Mouse (Mus musculus): Measurements from ENCODE around the gene Olfr639. TPM values are rescaled to one million over a fixed set of nuclear protein-coding genes. Genes with fewer than 3 reads are reported as not detected.
"Not testable (repeated sequence)": the region's sequence is repeated elsewhere in the genome, so short reads cannot be mapped to it uniquely, and the experiment has no call there.

Gene Olfr639
- polyA plus RNA-seq (2017; shearing (Covaris generic)), result under 1 TPM in 1 of 2 experiments, not detected in 1; 0.08 TPM

DNA sequence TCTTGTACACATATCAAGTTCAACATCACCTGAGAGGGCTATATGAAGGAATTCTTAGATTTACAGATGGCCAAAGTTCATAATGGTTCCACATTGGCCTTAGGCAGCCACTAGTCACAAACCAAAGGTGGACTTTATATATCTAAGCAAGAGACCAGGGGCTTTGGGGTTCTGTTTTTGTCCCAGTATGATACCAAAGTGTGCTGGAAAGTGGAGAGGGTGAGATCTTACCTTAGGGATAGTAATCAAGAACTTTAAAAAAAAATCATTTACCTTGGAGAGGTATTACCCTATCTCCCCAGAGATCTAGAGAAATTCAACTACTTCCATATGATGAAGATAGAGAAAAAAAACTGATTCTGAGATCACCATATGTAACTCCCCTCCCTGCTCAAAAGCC lies at the start of gene Olfr639:
Gene Olfr639, minus strand, starts transcription at position 101 of the 400 bp plus-strand sequence.
- no peak for ATAC-seq

DNA sequence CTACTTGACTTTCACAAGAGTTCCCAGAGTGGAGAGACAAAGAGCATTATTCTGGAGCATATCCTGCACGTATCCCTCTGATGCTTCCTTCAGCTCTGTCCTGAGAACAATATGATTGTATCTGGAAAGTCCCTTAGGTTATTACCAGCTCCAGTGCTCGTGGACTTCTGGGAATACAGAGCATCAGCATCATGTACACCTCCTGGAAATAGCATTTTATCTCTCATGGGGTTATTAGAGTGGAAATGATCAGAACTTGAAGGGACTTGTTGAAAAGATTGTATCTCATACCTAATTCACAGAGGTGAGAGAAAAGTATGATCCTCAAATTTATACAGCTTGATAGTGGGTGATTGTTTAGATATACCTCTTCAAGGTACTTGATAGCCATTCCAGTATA lies 44.2 kb upstream of the Olfr639 start, which contains the start of gene 4930516K23Rik:
Gene 4930516K23Rik, minus strand, starts transcription at position 101 of the 400 bp plus-strand sequence.
- no peak for ATAC-seq

DNA sequence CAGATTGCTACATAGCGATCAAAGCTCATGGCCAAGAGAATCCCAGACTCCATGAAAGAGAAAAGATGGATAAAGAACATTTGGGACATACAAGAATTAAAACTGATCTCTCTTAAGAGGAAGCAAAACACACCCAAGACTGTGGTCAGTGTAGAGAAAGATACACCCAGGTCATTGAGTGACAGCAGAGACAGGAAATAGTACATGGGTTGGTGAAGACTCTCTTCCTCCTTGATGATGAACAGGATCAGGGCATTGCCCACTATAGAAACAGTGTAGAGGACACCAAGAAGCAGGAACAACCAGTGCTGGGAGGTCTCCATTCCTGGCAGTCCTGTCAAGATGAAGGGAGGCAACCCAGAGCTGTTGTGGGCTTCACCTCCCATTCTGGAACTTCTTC lies 42.1 kb upstream of the Olfr639 start:
- ATAC-seq, result no peak

DNA sequence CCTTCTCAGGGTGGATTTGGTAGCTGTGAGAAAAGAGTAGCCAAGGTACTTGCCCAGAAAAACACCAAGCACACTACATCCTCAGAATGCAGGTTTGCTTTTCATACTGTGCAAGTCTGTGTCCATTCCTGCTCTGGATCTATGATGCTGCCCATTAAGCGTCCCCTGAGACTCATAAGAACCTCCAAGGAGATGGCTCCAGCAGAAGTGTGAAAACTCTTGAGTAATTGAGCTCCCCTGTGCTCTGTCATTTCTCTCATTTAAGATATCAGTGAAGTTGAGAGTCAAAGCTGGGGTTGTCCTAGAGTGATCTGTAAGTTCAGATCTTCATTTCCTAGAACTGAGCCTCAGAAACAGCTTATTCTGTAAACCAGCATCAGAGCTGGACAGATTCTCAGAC lies 35.5 kb upstream of the Olfr639 start, which contains the start of gene Olfr642:
Gene Olfr642, minus strand, starts transcription at position 101 of the 400 bp plus-strand sequence.
- ATAC-seq, result no peak

DNA sequence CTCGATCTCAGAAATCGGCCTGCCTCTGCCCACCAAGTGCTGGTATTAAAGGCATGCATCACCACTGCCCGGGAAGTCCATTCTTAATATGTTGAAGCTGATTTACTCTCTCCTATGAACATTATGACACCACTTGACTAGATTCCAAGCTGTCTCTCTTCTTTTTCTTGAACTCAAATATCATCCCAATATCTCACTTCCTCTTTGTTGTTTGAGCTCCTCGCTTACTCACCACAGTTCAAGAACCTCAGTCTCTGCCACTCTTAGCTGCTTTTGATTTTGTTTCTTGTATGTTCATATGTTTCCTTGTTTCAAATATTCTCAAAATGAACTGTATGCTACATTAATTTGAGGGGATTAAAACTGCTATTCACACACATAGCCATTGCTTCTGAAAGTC lies 33.6 kb upstream of the Olfr639 start:
- ATAC-seq, result no peak

DNA sequence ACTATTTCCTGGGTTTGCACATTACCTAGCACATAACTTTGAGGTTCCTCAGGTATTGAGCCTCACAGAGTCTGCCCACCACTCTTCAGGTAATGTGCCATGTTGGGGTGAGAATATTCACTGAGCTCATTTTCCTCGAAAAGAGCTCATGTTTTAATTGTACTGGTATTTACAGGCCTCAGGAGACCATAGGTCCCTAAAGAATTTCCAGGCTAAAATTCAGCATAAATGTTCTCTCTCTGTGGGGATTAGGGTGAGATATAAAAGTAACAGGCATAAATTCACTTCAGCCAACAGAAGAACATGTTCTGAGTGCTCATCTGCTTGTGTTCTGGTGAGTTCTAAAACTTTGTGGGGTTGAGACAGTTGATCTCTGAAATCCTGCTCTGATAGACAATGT lies 18.0 kb upstream of the Olfr639 start, which contains the start of gene Olfr641:
Gene Olfr641, plus strand, starts transcription at position 301 of the 400 bp plus-strand sequence.
- no peak for ATAC-seq

DNA sequence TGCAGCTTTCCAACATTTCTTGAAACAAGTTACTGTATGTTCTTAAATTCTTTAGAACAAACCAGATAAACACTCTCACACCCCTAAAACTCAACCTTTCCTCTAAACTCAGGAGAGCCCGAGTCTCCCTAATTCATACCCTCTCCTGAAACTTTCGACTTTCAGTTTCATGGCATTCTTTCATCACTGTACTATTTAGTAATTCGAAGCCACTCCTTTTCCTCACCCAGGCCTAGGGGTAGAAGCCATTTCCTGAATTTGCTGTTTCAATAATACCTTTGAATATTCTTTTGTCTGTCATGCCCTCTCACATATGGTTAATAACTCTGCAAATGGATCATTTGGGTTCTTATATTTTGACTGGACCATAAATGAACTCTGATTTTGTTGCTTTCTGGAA lies 9.9 kb upstream of the Olfr639 start:
- ATAC-seq, result no peak

DNA sequence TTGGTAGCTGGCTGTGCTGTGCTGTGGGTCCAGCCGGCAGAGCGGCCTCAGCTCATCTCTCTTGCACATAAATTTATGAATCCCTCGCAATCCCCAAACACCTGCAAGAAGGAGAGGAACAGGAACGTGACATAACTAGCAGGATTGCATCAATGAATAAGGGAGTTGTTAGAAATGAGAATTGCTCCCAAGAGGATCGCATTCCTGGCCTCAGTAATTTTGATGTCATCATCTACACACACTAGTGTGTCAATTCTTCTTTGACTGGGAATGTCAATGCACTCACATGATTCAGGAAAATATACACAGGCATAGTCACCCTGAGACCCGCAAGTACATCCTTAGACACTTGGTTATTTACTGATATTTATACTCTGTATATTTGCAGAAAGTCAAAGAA lies 8.4 kb upstream of the Olfr639 start, which contains the start of gene Olfr640:
Gene Olfr640, minus strand, starts transcription at position 101 of the 400 bp plus-strand sequence.
- no peak for ATAC-seq

DNA sequence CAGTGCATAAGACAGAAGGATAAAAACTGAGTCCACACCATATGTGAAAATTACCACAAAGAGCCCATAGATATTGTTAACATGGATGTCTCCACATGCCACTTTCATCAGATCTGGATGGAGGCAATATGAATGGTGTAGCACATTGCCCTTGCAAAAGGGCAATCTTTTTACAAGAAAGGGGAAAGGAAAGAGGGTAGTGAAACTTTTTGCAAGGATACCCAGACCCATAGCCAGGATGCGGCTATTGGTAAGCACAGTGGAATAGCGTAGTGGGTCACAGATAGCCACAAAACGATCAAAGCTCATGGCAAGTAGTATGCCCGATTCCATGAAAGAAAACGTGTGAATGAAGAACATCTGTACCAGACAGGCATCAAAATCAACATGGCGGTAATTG lies 4.5 kb upstream of the Olfr639 start:
- no peak for ATAC-seq

DNA sequence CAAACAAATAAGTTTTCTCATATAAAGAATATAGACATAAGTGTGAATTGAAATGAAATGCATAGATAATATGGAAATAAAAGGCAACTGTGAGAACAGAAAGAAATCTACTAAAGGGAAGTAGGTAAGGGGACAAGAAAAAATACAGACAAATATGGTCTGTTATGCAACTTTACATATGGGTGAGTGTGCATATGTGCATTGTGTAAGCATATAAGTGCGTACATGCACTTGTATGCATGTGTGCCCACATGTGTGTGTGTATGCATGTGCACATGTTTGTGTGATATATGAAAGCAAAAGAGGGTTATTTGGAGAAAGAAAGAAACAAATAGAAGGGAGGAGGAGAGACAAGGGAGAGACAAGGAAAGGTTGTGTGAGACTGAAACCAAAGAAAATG lies 1.9 kb upstream of the Olfr639 start:
- ATAC-seq, result no peak

DNA sequence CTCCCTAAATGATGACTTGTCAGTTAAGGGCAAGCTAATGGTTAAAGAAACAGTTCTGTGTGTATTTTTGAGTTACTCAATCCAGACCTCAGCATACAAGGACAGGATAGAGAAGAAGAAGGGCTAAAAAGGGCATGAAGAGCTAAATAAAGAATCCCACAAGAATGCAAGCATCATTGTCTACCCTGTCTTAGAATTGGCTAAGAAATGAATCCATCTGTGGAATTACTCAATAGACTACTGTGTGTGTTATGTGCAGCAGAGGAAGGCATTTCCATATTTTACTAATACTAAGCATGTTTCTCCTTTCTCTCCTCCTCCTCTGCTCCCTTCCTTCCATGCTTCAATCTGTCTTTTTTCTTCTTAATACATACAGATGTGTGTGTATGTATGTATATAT lies 18.0 kb downstream of the Olfr639 start:
- ATAC-seq, result no peak

DNA sequence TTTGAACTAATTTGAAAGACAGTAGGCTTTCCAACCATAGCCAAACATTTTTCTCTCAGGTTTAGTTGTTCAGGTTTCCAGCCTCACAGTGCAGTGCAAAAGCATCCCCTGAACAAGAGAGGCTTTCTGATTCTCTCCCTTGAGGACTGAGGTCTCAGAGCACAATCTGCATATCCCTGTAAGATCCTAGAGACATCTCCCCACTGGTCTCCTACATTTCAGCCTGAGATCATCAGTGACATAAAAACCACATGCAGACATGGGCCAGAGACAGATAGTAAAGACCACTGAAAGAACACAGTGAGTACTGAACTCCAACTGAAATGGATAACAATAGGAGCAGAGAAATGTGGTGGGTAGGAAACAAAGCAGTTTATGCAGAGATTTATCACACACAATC lies 18.7 kb downstream of the Olfr639 start, which contains the start of gene Olfr638:
Gene Olfr638, plus strand, starts transcription at position 301 of the 400 bp plus-strand sequence.
- no peak for ATAC-seq

DNA sequence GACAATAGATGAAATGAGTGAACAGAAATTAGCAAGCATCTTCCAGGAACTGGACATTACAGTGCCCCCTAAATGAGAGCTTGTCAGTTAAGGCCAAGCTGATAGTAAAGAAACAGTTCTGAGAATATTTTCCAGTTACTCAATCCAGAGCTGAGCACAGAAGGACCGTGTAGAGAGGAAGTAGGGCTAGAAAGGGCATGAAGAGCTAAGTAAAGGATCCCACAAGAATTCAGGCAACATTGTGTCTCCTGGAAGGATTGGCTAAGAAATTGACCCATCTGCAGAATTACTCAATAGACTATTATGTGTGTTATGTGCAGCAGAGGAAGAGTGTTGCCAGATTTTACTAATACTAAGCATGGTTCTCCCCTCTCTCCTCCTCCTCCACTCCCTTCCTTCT lies 45.3 kb downstream of the Olfr639 start:
- ATAC-seq, result no peak

DNA sequence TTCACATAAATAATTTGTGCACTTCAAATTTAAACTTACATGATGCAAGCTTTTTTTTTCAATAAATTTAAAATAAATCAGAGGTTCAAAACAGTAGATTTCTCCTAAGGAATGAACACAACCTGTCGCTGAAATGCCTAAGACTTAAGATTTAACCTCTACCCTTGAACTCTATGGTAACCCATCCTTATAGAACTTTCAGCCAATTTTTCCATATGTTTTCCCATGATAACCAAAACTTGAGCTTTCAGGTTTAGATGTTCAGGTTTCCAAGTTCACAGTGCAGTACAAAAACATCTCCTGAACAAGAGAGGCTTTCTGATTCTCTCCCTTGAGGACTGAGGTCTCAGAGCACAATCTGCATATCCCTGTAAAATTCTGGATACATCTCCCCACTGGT lies 46.3 kb downstream of the Olfr639 start, which contains the start of gene Olfr635:
Gene Olfr635, plus strand, starts transcription at position 301 of the 400 bp plus-strand sequence.
- no peak for ATAC-seq

DNA sequence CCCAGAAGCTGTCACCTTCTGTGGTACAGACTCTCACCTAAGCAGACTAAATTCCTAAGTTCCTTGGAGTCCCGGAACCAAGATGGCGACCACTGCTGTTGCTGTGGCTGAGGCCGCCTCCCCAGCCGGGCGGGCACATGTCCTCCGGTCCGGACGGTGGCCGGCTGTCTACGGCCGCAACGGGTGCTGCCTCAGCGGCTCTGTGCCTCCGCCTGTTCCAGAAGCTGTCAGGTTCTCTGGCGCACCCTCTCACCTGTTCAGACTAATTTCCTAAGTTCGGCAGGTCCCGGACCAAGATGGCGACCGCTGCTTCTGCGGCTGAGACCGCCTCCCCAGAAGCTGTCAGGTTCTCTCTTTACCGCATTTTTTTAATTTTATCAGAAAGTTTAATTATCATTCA lies 50.2 kb downstream of the Olfr639 start:
- ATAC-seq, result not testable (repeated sequence)

Other genes starting within 250 kb of the Olfr639 start
- not detected for gene Olfr69, start 245.7 kb downstream of the Olfr639 start, polyA plus RNA-seq (2017; shearing (Covaris generic))
- not detected for gene Olfr68, start 237.6 kb downstream of the Olfr639 start, polyA plus RNA-seq (2017; shearing (Covaris generic))
- gene Olfr67, start 225.5 kb downstream of the Olfr639 start, polyA plus RNA-seq (2017; shearing (Covaris generic)), result not detected
- 1 to 10 TPM in 1 of 2 experiments, not detected in 1; 2.4 TPM for gene Hbb-bt, start 203.3 kb downstream of the Olfr639 start, polyA plus RNA-seq (2017; shearing (Covaris generic))
- gene Hbb-bs, start 189.2 kb downstream of the Olfr639 start, polyA plus RNA-seq (2017; shearing (Covaris generic)), result 1 to 10 TPM; 3.4 to 7.7 TPM
- not detected for gene Hbb-bh2, start 176.8 kb downstream of the Olfr639 start, polyA plus RNA-seq (2017; shearing (Covaris generic))
- gene Hbb-bh1, start 174.1 kb downstream of the Olfr639 start, polyA plus RNA-seq (2017; shearing (Covaris generic)), result not detected
- gene Hbb-y, start 164.1 kb downstream of the Olfr639 start, polyA plus RNA-seq (2017; shearing (Covaris generic)), result not detected
- gene Olfr66, start 131.1 kb downstream of the Olfr639 start, polyA plus RNA-seq (2017; shearing (Covaris generic)), result under 1 TPM in 1 of 2 experiments, not detected in 1; 0.13 TPM
- gene Olfr64, start 122.8 kb downstream of the Olfr639 start, polyA plus RNA-seq (2017; shearing (Covaris generic)), result under 1 TPM in 1 of 2 experiments, not detected in 1; 0.07 TPM
- gene Olfr65, start 113.8 kb downstream of the Olfr639 start, polyA plus RNA-seq (2017; shearing (Covaris generic)), result not detected
- not detected for gene Olfr631, start 88.5 kb downstream of the Olfr639 start, polyA plus RNA-seq (2017; shearing (Covaris generic))
- gene Olfr632, start 83.0 kb downstream of the Olfr639 start, polyA plus RNA-seq (2017; shearing (Covaris generic)), result not detected
- not detected for gene Olfr633, start 72.9 kb downstream of the Olfr639 start, polyA plus RNA-seq (2017; shearing (Covaris generic))
- gene Olfr635, start 46.2 kb downstream of the Olfr639 start, polyA plus RNA-seq (2017; shearing (Covaris generic)), result under 1 TPM in 1 of 2 experiments, not detected in 1; 0.05 TPM
- not detected for gene Olfr638, start 18.6 kb downstream of the Olfr639 start, polyA plus RNA-seq (2017; shearing (Covaris generic))
- not detected for gene Olfr640, start 8.3 kb upstream of the Olfr639 start, polyA plus RNA-seq (2017; shearing (Covaris generic))
- gene Olfr641, start 18.1 kb upstream of the Olfr639 start, polyA plus RNA-seq (2017; shearing (Covaris generic)), result not detected
- gene Olfr642, start 35.4 kb upstream of the Olfr639 start, polyA plus RNA-seq (2017; shearing (Covaris generic)), result not detected
- not detected for gene 4930516K23Rik, start 44.1 kb upstream of the Olfr639 start, polyA plus RNA-seq (2017; shearing (Covaris generic))
- gene Olfr644, start 54.6 kb upstream of the Olfr639 start, polyA plus RNA-seq (2017; shearing (Covaris generic)), result not detected
- gene Olfr645, start 68.2 kb upstream of the Olfr639 start, polyA plus RNA-seq (2017; shearing (Covaris generic)), result not detected
- not detected for gene Olfr646, start 87.6 kb upstream of the Olfr639 start, polyA plus RNA-seq (2017; shearing (Covaris generic))
- not detected for gene Ubqln5, start 112.5 kb upstream of the Olfr639 start, polyA plus RNA-seq (2017; shearing (Covaris generic))
- not detected for gene Olfr643, start 120.1 kb upstream of the Olfr639 start, polyA plus RNA-seq (2017; shearing (Covaris generic))
- not detected for gene Ubqln3, start 126.0 kb upstream of the Olfr639 start, polyA plus RNA-seq (2017; shearing (Covaris generic))
- not detected for gene Ubqlnl, start 133.3 kb upstream of the Olfr639 start, polyA plus RNA-seq (2017; shearing (Covaris generic))
- not detected for gene Olfm5, start 147.5 kb upstream of the Olfr639 start, polyA plus RNA-seq (2017; shearing (Covaris generic))
- gene Olfr648, start 166.1 kb upstream of the Olfr639 start, polyA plus RNA-seq (2017; shearing (Covaris generic)), result under 1 TPM; 0.20 to 0.23 TPM
- gene Olfr649, start 178.7 kb upstream of the Olfr639 start, polyA plus RNA-seq (2017; shearing (Covaris generic)), result not detected
- gene Trim6, start 201.5 kb upstream of the Olfr639 start, polyA plus RNA-seq (2017; shearing (Covaris generic)), result 1 to 10 TPM in 1 of 2 experiments, under 1 TPM in 1; 0.25 to 2.7 TPM
- gene Trim34a, start 227.2 kb upstream of the Olfr639 start, polyA plus RNA-seq (2017; shearing (Covaris generic)), result 10 to 100 TPM; 71.3 to 83.9 TPM

All from CD4-positive, CD25-positive, alpha-beta regulatory T cell, adult 4 months (primary cell).